Mouse (Mus musculus): ENCODE data around the gene Crybb1. TPM values are rescaled to one million over a fixed set of nuclear protein-coding genes. Genes with fewer than 3 reads are reported as not detected.

Gene Crybb1
- polyA plus RNA-seq (2017; shearing (Covaris generic)), result under 1 TPM in 1 of 3 experiments, not detected in 2; 0.97 TPM

- ATAC-seq, result no peak
These were observed at the start of gene Crybb1 for GRCm38 (mm10) chr5:112255426-112255825. Crybb1 (plus strand) TSS chr5:112255815.

DNA sequence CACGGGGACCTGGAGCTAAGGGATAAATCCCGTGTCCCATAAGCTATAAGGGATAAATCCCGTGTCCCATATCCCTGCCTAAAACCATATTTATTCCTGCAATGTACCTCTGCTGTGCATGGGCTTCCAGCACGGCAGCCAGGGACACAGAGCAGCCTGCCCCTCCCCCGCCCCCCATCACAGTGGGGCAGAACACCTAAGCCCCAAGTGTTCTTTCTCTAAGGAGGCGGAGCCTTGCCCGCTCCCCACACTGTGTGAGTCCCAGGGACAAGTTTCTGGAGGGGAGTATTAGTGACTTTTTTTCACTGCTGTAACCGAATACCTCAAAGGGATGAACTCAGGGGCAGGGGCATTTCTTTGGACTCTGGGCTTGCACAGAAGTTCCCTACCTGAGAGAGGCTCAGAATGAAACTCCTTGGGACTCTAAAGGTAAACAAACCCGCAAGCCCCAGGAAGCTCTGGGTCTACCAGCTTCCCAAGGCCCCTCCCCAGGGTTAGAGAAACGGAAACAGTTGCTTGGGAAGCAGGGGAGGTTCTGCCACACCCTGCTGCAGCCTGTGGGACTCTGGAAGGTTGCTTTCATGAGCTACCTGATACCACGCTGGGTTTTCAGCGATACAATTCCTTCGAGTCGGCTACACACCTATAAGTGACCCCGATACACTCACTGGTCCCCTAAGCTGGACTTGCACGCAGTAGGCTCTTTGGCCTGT is 48.9 kb upstream of the Crybb1 start:
- no peak for ATAC-seq

DNA sequence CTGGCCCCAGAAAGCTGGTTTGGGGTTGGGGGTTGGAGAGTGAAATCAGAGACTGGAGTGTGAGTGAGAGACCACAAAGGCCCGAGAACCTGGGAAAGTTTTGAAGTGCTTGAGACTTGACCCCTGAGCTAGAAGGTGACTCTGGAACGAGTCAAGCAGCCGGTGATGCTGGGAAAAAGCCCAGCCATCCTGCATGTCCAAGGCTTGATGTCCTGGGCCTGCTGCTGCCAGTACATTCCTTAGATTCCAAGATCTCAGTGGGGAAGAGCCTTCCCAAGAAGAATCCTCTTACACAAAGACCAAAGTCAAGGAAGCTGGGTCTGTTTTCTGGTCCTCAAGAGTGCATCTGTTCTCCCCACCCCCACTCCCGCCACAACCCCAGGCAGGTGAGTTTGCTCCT is 47.3 kb upstream of the Crybb1 start:
- ATAC-seq, result no peak

DNA sequence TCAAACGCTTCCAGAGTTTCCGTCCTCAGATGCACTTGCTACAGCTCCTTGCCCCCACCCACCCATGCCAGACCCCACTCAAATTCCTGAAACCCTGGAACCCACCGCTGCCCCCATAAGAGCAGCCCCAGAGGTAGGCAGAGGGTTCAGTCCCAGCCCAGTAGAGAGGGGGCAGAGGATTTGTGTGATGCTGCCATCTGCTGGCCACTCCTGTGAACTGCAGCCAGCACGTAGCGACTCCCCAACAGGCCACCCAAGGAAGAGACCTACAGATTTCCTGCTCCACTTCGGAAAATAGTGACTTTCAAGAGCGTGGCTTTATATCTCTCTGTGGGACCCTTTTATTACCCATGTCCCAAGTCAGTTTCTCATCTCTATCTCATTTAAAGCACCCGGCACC is 45.5 kb upstream of the Crybb1 start:
- no peak for ATAC-seq

DNA sequence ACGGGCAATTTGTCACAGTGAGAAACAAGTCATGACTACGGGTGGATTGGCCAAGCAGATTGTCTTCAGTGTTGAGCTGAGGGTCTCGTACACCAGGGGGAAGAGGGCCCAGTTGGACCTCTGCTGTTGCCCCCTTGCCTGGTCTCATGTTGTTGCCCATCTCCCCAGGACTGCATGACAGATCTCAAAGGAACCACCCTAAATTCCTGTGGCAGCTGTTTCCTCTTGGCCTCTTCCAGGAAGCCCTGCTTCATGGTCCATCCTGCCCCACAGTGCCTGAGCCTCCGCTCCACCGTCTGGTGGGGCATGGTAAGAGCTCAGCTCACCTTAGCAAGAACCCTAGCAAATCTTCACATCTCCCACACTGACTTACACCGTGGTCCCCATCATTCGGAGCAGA is 43.7 kb upstream of the Crybb1 start:
- ATAC-seq, result no peak

DNA sequence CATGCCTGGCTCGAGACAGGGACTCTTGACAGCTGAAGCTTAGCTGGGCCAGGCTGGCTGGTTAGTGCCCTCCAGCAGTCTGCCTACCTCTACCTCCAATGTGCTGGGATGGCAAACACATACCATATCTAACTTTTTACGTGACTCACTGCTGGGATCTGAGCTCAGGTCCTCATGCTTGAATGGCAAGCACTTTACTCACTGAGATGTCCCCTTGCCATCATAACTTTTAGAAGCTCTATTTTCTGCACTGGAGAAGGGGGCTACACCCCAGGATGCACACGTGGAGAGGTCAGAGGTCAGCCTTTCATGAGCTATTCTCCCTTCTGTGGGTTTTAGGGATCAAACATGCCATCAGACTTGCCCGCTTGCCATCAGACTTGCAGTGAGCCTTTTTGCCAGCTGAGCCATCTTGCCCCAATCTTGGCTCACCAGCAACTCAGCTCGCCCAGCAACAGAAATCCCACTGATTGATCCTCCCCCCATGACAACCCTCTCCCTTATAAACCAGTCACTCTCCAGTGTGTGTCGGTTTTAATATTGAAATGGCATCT is 42.8 kb upstream of the Crybb1 start:
- ATAC-seq, result no peak

GRCm38 (mm10) chr5:112213331-112214240 is 42.0 kb upstream of the Crybb1 start:
- ATAC-seq, result no peak

- peak; percentile 48 for ATAC-seq
These were observed 41.2 kb upstream of the Crybb1 start for GRCm38 (mm10) chr5:112214419-112214818.

DNA sequence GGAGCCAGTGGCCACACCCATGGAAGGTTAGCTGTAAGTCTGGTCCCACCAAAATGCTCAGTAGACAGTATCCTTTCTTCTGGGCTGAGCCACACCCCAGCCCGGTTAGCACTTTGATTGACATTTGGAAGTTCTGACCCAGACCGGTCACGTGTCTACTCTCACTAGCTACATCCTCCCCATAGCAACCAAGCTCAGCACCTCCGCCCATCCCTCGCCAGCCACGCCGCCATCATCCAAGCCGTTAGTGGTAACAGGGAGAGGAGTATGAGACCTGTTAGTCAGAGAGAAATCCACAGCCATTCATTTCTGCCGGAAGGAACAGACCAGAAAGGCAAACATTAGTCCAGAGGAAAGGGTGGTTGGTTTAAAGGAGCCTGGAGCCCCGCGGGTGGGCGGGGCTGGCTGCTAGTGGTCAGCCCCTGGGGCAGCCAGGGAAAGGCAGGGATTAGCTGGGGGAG is 40.3 kb upstream of the Crybb1 start:
- ATAC-seq, result no peak

GRCm38 (mm10) chr5:112215801-112216251 is 39.8 kb upstream of the Crybb1 start:
- no peak for ATAC-seq

DNA sequence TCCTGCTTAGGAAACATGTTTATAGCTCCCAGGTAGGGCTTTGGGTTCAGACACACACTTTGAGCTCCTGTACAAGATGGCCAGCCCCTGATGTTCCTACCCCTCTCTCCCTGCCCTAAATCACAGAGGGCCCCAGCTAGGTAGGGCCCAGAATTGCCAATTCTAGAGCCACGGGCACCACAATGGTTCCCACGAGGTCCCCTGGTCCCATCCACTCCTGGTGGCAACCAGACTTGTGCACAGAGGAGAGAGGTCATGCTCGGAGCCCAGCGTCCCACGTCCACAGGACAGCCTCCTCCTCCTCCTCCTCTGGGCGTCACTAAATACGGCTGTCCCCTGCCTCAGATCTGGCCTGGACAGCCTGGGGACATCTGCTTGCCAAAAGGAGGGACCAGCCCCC is 39.3 kb upstream of the Crybb1 start:
- no peak for ATAC-seq

GRCm38 (mm10) chr5:112217031-112217430 is 38.6 kb upstream of the Crybb1 start:
- no peak for ATAC-seq

DNA sequence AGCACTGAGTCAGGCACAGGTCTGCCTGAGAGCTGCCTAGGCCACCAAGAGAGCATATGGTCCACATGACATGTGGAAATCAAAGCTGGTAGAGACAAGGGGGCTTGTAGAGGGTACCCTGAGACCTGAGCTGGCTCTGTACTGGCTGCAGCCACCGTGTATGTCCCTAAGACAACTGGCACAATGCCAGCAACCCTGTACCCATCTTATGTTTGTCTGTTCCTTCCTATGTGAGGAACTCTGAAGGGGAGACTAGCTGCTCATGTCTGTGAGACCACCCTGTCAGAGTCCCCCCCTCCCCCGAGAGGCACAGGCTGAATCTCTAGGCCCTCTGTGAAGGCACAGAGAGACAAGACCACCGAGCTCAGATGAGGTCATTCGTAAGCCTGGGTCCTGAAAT is 36.9 kb upstream of the Crybb1 start:
- no peak for ATAC-seq

GRCm38 (mm10) chr5:112219398-112219797 is 36.2 kb upstream of the Crybb1 start:
- no peak for ATAC-seq

- peak; percentile 79 for ATAC-seq
These were observed 35.4 kb upstream of the Crybb1 start for GRCm38 (mm10) chr5:112220203-112220602.

GRCm38 (mm10) chr5:112225591-112225990 is 30.0 kb upstream of the Crybb1 start:
- ATAC-seq, result no peak

GRCm38 (mm10) chr5:112227354-112227753 is 28.3 kb upstream of the Crybb1 start:
- no peak for ATAC-seq

DNA sequence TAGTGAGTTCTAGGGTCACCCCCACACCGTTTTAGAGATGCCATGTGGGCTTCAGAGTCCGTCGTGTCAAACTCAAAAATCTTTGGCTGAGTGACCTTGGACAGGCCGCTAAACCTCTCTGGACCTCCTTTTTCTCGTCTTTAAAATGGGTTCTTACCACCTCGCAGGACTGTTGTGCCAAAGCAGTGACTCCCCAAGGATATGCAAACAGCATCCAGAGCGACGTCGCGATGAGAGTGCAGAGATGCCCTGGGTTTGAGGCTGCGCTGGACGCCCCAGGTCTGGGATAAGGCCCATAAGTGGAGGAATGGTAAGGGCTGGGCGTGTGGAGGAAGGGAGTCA is 27.7 kb upstream of the Crybb1 start:
- no peak for ATAC-seq

- ATAC-seq, result no peak
These were observed 27.2 kb upstream of the Crybb1 start for GRCm38 (mm10) chr5:112228240-112229076.

DNA sequence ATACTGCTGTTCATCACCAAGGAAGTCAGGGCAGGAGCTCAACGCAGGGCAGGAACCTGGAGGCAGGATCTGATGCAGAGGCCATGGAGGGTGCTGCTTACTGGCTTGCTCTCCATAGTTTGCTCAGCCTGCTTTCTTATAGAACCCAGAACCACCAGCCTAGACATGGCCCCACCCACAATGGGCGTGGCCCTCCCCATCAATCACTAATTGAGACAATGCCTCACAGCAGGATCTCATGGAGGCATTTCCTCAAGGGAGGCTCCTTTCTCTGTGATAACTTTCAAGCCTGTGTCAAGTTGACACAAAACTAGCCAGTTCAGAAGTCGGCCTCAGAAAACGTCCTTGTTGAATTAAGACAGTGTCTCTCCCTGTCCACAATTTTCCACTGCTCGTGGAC is 19.8 kb upstream of the Crybb1 start:
- no peak for ATAC-seq

GRCm38 (mm10) chr5:112236631-112237030 is 19.0 kb upstream of the Crybb1 start:
- ATAC-seq, result no peak

DNA sequence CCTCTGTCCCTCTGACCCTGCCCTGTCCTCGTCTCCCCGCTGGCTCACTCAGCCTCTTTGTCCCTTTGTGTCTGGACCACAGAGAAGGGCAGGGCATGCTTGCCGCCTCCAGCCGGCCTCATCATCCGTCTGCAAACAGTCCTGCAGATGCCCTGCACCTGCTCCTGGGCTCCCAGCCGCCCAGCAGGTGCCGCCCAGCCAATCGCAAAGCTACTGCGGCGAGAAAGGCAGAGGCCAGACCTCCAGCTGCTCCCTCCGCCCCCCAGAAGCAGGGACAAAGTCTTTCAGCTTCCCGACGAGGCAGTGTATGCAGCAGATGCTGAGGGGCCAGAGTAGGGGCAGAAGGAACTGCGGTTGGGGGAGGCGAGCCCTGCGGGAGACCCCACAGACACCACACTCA is 18.2 kb upstream of the Crybb1 start:
- no peak for ATAC-seq

All from inflammation-experienced regulatory T-cells, adult 6 months (primary cell).